Mouse (Mus musculus) heart, embryonic 13.5 days (tissue): ENCODE measurements around the gene Mettl9. TPM values are rescaled to one million over a fixed set of nuclear protein-coding genes. Genes with fewer than 3 reads are reported as not detected.
A peak's percentile ranks its signal among the peaks of the same experiment; 100 is the strongest.

Experiments
- ATAC-seq: fragments of 200-750 bp; cut with Nextera tagmentation; 2 replicates; pipeline ENCODE4 v1.8.0; 2017; ENCODE audit warnings: moderate TSS enrichment; ENCODE audit not compliant: insufficient number of reproducible peaks, low FRiP score, low TSS enrichment; ENCODE audit errors: extremely low read depth
- H3K27ac ChIP-seq: fragments of 300-500 bp; sonication (generic); replicated peaks from 2 replicates; pipeline ENCODE4 v1.5.1; 2015; ENCODE audit warnings: moderate library complexity, mild to moderate bottlenecking, inconsistent platforms
- H3K27me3 ChIP-seq: fragments of 300-500 bp; sonication (generic); replicated peaks from 2 replicates; pipeline ENCODE4 v1.6.1; 2015; ENCODE audit warnings: mild to moderate bottlenecking, inconsistent platforms
- H3K36me3 ChIP-seq: fragments of 300-500 bp; sonication (generic); 2 replicates; pipeline ENCODE4 v1.6.1; 2015; ENCODE audit warnings: mild to moderate bottlenecking, inconsistent platforms
- H3K4me1 ChIP-seq: fragments of 300-500 bp; sonication (generic); 2 replicates; pipeline ENCODE4 v1.6.1; 2015; ENCODE audit warnings: inconsistent platforms
- H3K4me2 ChIP-seq: fragments of 300-500 bp; sonication (generic); 2 replicates; pipeline ENCODE4 v1.6.1; 2015; ENCODE audit warnings: inconsistent platforms, mild to moderate bottlenecking, moderate library complexity
- H3K4me3 ChIP-seq: fragments of 300-500 bp; sonication (generic); 2 replicates; pipeline ENCODE4 v1.5.1; 2015; ENCODE audit warnings: moderate library complexity, mild to moderate bottlenecking, inconsistent platforms
- H3K9ac ChIP-seq: fragments of 300-500 bp; sonication (generic); 2 replicates; pipeline ENCODE4 v1.6.1; 2015; ENCODE audit warnings: inconsistent platforms, mild to moderate bottlenecking, moderate library complexity
- H3K9me3 ChIP-seq: fragments of 300-500 bp; sonication (generic); 2 replicates; pipeline ENCODE4 v1.6.1; 2016; ENCODE audit warnings: inconsistent platforms
- WGBS: fragments of 180-500 bp; shearing (Covaris S2); methylation state at CpG from one replicate; pipeline ENCODE4 v1.1.7; 2015; ENCODE audit warnings: mixed read lengths; 5-methylcytosine and 5-hydroxymethylcytosine counted together
- polyA plus RNA-seq: library from polyadenylated mRNA; unstranded; fragments of >200 nt; fragmentation: Nextera tagmentation; extraction: Ambion mirVana; gene quantifications from 2 replicates; pipeline ENCODE4 v1.2.1, GENCODE M21; 2015

The Mettl9 gene
- polyA plus RNA-seq, 1 experiment from 2014 or later: 96.0 TPM

- Histone ChIP-seq H3K4me3 (no peak overlapping the region), H3K27me3 (no peaks in the 10 kb centered on the region), H3K9ac (no peak overlapping the region), H3K4me2 (peak overlapping the region; percentile 16; the same call in 1 of the 2 replicates), H3K27ac (peak overlapping the region; percentile 69), H3K4me1 (peaks cover 13% of the 10 kb centered on the region), H3K9me3 (no peaks in the 10 kb centered on the region), H3K36me3 (no peaks in the 10 kb centered on the region)
- ATAC-seq: peak; percentile 37; the same call in 1 of the 2 replicates
- WGBS: 20% methylated on average over 3 of the region's 3 CpGs
These were observed 77.1 kb downstream of the Mettl9 start for GRCm38 (mm10) chr7:121111321-121111720.

DNA sequence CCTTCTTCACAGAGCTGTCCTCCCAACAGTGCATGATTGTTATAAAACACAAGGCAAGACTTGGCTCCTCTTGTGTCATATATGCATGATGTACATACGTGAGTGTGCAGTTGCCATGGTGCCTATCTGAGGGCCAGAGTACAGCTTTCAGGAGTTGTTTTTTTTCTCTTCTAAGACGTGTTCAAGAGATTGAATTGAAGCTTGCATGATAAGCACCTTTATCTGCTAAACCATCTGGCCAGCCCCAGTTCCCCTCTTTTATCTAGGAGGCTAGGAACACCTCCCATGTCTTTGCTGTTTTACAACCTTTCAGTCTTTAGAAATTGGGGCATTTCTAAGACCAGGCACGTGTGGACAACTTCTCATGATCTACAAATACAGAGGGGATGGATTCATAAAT, 77.5 kb downstream of the Mettl9 start:
- Histone ChIP-seq H3K27ac (peak overlapping the region; percentile 69), H3K4me1 (peaks cover 13% of the 10 kb centered on the region), H3K9ac (no peak overlapping the region), H3K9me3 (no peaks in the 10 kb centered on the region), H3K27me3 (no peaks in the 10 kb centered on the region), H3K36me3 (no peaks in the 10 kb centered on the region), H3K4me2 (peak overlapping the region; percentile 16; the same call in 1 of the 2 replicates), H3K4me3 (no peak overlapping the region)
- WGBS: 47% methylated on average over 3 of the region's 3 CpGs
- no peak for ATAC-seq

- Histone ChIP-seq H3K4me1 (peaks cover 11% of the 10 kb centered on the region), H3K4me2 (no peak overlapping the region), H3K4me3 (no peak overlapping the region), H3K27ac (no peak overlapping the region), H3K9me3 (no peaks in the 10 kb centered on the region), H3K9ac (no peak overlapping the region), H3K36me3 (no peaks in the 10 kb centered on the region), H3K27me3 (peaks cover 22% of the 10 kb centered on the region)
- ATAC-seq: no peak
- WGBS: 11% methylated on average over 10 of the region's 10 CpGs
These were observed 86.0 kb downstream of the Mettl9 start for GRCm38 (mm10) chr7:121120143-121120818.

Other genes with a start within 250 kb of the Mettl9 start
- not detected in 2 replicates for gene Gm5737, start 222.1 kb upstream of the Mettl9 start, polyA plus RNA-seq
- 16.3 and 16.9 TPM in 2 replicates for gene Eef2k, start 191.6 kb upstream of the Mettl9 start, polyA plus RNA-seq
- gene Polr3e, start 116.7 kb upstream of the Mettl9 start, polyA plus RNA-seq: 21.8 and 22.4 TPM in 2 replicates
- gene Cdr2, start 52.1 kb upstream of the Mettl9 start, polyA plus RNA-seq: 11.4 and 13.6 TPM in 2 replicates
- 0.12 TPM in 1 of 2 replicates, not detected in the other for gene Mfsd13b, start 51.9 kb upstream of the Mettl9 start, polyA plus RNA-seq
- gene Igsf6, start 40.1 kb downstream of the Mettl9 start, polyA plus RNA-seq: 1.0 and 1.1 TPM in 2 replicates
- 0.04 and 0.12 TPM in 2 replicates for gene Otoa, start 47.2 kb downstream of the Mettl9 start, polyA plus RNA-seq